In the genomic region with DNA sequence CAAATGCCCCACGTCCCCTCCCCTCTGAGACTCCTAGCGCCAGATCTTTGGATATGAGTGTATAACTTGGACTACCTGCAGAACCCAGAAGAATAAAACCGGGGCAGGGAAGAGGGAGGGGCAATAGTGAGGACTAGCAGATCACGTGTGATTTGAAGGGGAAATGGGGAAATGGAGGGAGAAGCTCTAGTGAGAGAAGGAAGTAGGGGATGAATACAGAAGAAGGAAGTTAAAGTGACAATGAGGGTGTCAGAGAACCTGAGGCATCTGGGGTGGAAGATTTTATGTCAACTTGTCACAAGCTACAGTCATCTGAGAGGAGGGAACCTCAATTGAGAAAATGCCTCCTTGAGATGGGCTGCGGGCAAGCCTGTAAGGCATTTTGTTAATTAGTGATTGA, we compare ENCODE assay signal across 15 mouse cellular contexts.
"Had no signal": no experiment of that assay in that cellular context is flagged by ENCODE, and none has a peak within 500 bp of the region (broad histone marks: within the 10 kb centered on the region; RNA-seq: fewer than 3 reads in every experiment).

No protein-coding gene starts in this region.

- H3K27ac ChIP-seq: kidney, postnatal 0 days; layer of hippocampus, adult 2 months; limb, embryonic 13.5 days; liver, embryonic 14.5 days; midbrain, embryonic 13.5 days; neural tube, embryonic 13.5 days had no signal

- H3K4me3 ChIP-seq: layer of hippocampus, adult 2 months; limb, embryonic 13.5 days; midbrain, embryonic 13.5 days; neural tube, embryonic 13.5 days had no signal

- H3K4me2 ChIP-seq: limb, embryonic 13.5 days; midbrain, embryonic 13.5 days; neural tube, embryonic 13.5 days had no signal

- H3K36me3 ChIP-seq: limb, embryonic 13.5 days; midbrain, embryonic 13.5 days; neural tube, embryonic 13.5 days had no signal

- H3K9me3 ChIP-seq: limb, embryonic 13.5 days; midbrain, embryonic 13.5 days; neural tube, embryonic 13.5 days had no signal

- H3K9ac ChIP-seq: limb, embryonic 13.5 days; liver, embryonic 14.5 days; midbrain, embryonic 13.5 days; neural tube, embryonic 13.5 days had no signal

- ATAC-seq: inflammation-experienced regulatory T-cells, adult 6 months; intestine, postnatal 0 days; midbrain, embryonic 13.5 days had no signal

- DNase-seq: kidney, adult 9 months; kidney, postnatal 4 days; left cerebral cortex, postnatal 4 days; lung, adult 18-20 months; lung, postnatal 4 days; retina, postnatal 1 day; thymus, postnatal 4 days had no signal

- H3K4me1 ChIP-seq: midbrain, embryonic 13.5 days; neural tube, embryonic 13.5 days had no signal

- H3K27me3 ChIP-seq: limb, embryonic 13.5 days; midbrain, embryonic 13.5 days; neural tube, embryonic 13.5 days had no signal
